Mouse (Mus musculus) liver, adult 2 months (tissue): Measurements from ENCODE around the gene Ost4. TPM values are rescaled to one million over a fixed set of nuclear protein-coding genes. Genes with fewer than 3 reads are reported as not detected.

Source experiments
- DNase-seq: peaks from one replicate; pipeline ENCODE4 v3.0.0-alpha.2; 2011; ENCODE audit warnings: low read depth, low spot score; ENCODE audit errors: extremely low read depth
- H3K27ac ChIP-seq: fragments of 200-500 bp; replicated peaks from 2 replicates; pipeline ENCODE4 v1.5.1; 2012; ENCODE audit warnings: low read depth, mild to moderate bottlenecking, control low read depth, inconsistent platforms, low read length; ENCODE audit not compliant: insufficient read depth
- H3K27me3 ChIP-seq: fragments of 200-500 bp; 2 replicates; pipeline ENCODE4 v1.6.1; 2012; ENCODE audit warnings: mild to moderate bottlenecking, moderate library complexity, low read length, inconsistent platforms; ENCODE audit not compliant: control insufficient read depth, insufficient read depth
- H3K36me3 ChIP-seq: fragments of 200-500 bp; 2 replicates; pipeline ENCODE4 v1.6.1; 2012; ENCODE audit warnings: low read length, inconsistent platforms; ENCODE audit not compliant: control insufficient read depth, insufficient read depth
- H3K4me1 ChIP-seq: fragments of 200-500 bp; 2 replicates; pipeline ENCODE4 v1.6.1; 2011; ENCODE audit warnings: low read length; ENCODE audit not compliant: control insufficient read depth, insufficient read depth
- H3K4me3 ChIP-seq: fragments of 200-500 bp; 2 replicates; pipeline ENCODE4 v1.5.1; 2011; ENCODE audit warnings: low read depth, mild to moderate bottlenecking, control low read depth, low read length, moderate library complexity; ENCODE audit not compliant: insufficient read depth
- H3K79me2 ChIP-seq: fragments of 200-500 bp; 2 replicates; pipeline ENCODE4 v1.6.1; 2012; ENCODE audit warnings: inconsistent platforms, mild to moderate bottlenecking, low read length, moderate library complexity; ENCODE audit not compliant: control insufficient read depth, insufficient read depth
- H3K9ac ChIP-seq: fragments of 200-500 bp; 2 replicates; pipeline ENCODE4 v1.6.1; 2012; ENCODE audit warnings: low read depth, mild to moderate bottlenecking, control low read depth, inconsistent platforms, low read length
- CTCF ChIP-seq: fragments of 200-500 bp; IDR thresholded peaks from 2 replicates; pipeline ENCODE4 v1.5.1; 2011; ENCODE audit warnings: low read depth, low read length, control low read depth
- POLR2A ChIP-seq: fragments of 200-500 bp; IDR thresholded peaks from 2 replicates; pipeline ENCODE4 v1.6.1; 2011; ENCODE audit warnings: low read length, control low read depth; ENCODE audit not compliant: insufficient read depth; ENCODE audit errors: extremely low read depth
- WGBS: fragments of 180-500 bp; shearing (Covaris S2); methylation state at CpG from one replicate; pipeline ENCODE4 v1.1.7; 2018; 5-methylcytosine and 5-hydroxymethylcytosine counted together
- polyA plus RNA-seq: library from polyadenylated mRNA; depleted of rRNA; stranded (reverse); fragments of >200 nt; gene quantifications from 2 replicates; pipeline ENCODE4 v1.2.3, GENCODE M21; 2012
- total RNA-seq: library from RNA; depleted of rRNA; stranded (reverse); fragments of >200 nt; gene quantifications from 2 replicates; pipeline ENCODE4 v1.2.3, GENCODE M21; 2014

Gene Ost4
- total and polyA plus RNA-seq, 2 experiments, result 76.2 to 167 TPM

- H3K9ac ChIP-seq, result peak overlapping the region; percentile 85
- TF ChIP-seq POLR2A (no peak), CTCF (no peak)
- H3K36me3 ChIP-seq, result peaks cover 8% of the 10 kb centered on the region; the same call in 1 of the 2 replicates
- peak; percentile 56 for DNase-seq
- peaks cover 4% of the 10 kb centered on the region; the same call in 1 of the 2 replicates for H3K79me2 ChIP-seq
- H3K4me1 ChIP-seq, result peaks cover 42% of the 10 kb centered on the region
- H3K27me3 ChIP-seq, result no peaks in the 10 kb centered on the region
- peak overlapping the region; percentile 65 for H3K4me3 ChIP-seq
- WGBS, result 6% methylated on average over 10 of the region's 10 CpGs
- H3K27ac ChIP-seq, result peak overlapping the region; percentile 83
Observed at GRCm38 (mm10) chr5:30922581-30923041, 15.0 kb upstream of the Ost4 start.

- peaks cover under 1% of the 10 kb centered on the region; the same call in 1 of the 2 replicates for H3K79me2 ChIP-seq
- H3K27ac ChIP-seq, result peak within 1 kb of the TSS; percentile 83
- H3K36me3 ChIP-seq, result no peaks in the 10 kb centered on the region
- H3K27me3 ChIP-seq, result no peaks in the 10 kb centered on the region
- peak within 1 kb of the TSS; percentile 85 for H3K9ac ChIP-seq
- WGBS, result 1% methylated on average over 39 of the region's 40 CpGs
- peak; percentile 92 for DNase-seq
- peak within 1 kb of the TSS; percentile 65 for H3K4me3 ChIP-seq
- peak; percentile 88 for TF ChIP-seq CTCF
- TF ChIP-seq POLR2A, result peak; percentile 97
- peaks cover 31% of the 10 kb centered on the region for H3K4me1 ChIP-seq
Observed at GRCm38 (mm10) chr5:30921256-30922033, 13.9 kb upstream of the Ost4 start, which contains the start of gene Khk. Gene Khk (plus strand): TSS chr5:30921431.

- Histone ChIP-seq H3K36me3 (no peaks in the 10 kb centered on the region), H3K27ac (peak overlapping the region; percentile 68), H3K79me2 (no peaks in the 10 kb centered on the region; the same call in 1 of the 2 replicates), H3K4me3 (peak overlapping the region; percentile 42; the same call in 1 of the 2 replicates), H3K4me1 (peaks cover 25% of the 10 kb centered on the region), H3K27me3 (no peaks in the 10 kb centered on the region), H3K9ac (peak overlapping the region; percentile 47)
- DNase-seq, result peak; percentile 70
- 34% methylated on average over 19 of the region's 19 CpGs for WGBS
- TF ChIP-seq POLR2A (no peak), CTCF (no peak)
Observed at GRCm38 (mm10) chr5:30920621-30921020, 13.0 kb upstream of the Ost4 start.

- TF ChIP-seq POLR2A, result no peak
- TF ChIP-seq CTCF, result no peak
- WGBS, result 43% methylated on average over 11 of the region's 11 CpGs
- Histone ChIP-seq H3K36me3 (no peaks in the 10 kb centered on the region), H3K79me2 (no peaks in the 10 kb centered on the region; the same call in 1 of the 2 replicates), H3K27me3 (no peaks in the 10 kb centered on the region), H3K4me1 (peaks cover 26% of the 10 kb centered on the region), H3K4me3 (no peak overlapping the region), H3K9ac (peak overlapping the region; percentile 47; the same call in 1 of the 2 replicates), H3K27ac (peak overlapping the region; percentile 68)
- peak; percentile 70 for DNase-seq
Observed at GRCm38 (mm10) chr5:30919831-30920614, 12.4 kb upstream of the Ost4 start.

GRCm38 (mm10) chr5:30918691-30919090 is 11.1 kb upstream of the Ost4 start:
- peaks cover 15% of the 10 kb centered on the region for H3K4me1 ChIP-seq
- no peak overlapping the region for H3K4me3 ChIP-seq
- no peaks in the 10 kb centered on the region for H3K27me3 ChIP-seq
- no peaks in the 10 kb centered on the region; the same call in 1 of the 2 replicates for H3K79me2 ChIP-seq
- H3K9ac ChIP-seq, result no peak overlapping the region
- no peak overlapping the region for H3K27ac ChIP-seq
- 94% methylated on average over 8 of the region's 8 CpGs for WGBS
- H3K36me3 ChIP-seq, result no peaks in the 10 kb centered on the region
- TF ChIP-seq CTCF, result no peak
- no peak for TF ChIP-seq POLR2A
- DNase-seq, result no peak
